Mouse (Mus musculus) thymus, postnatal 10 days (tissue): ENCODE data around the gene Cdk8.

Source experiments
- DNase-seq, 2 experiments: peaks; one replicate each; pipeline ENCODE4 v3.0.0; 2021; ENCODE audit warnings: low spot score in 2 of 2

Cdk8 gene

DNA sequence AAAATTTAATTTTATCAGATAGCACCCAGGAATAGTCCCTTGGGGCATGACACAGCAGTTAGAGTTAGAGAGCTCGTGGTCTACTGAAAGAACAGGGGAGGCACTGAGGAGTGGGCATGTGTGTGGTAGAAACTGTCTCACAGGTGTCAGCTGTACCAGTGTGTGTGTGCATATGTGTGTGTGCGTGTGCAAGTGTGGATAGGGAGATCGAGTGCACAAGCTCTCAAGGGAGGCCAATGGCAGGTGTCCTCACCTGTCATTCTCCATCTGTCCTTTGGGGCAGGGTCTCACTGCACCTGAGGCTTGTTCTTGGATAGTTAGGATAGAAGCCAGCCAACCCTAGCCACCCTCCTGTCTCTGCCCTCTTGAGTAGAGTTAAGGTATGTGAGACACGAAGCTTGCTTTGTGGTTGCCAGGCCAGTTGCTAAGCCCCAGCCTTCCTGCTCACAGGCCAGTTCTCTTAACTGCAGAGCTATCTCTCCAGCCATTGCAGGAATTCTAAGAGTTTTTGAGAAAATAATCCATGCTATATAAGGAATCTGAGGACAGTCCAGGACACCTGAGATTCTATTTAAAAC is 50.3 kb downstream of the Cdk8 start:
- DNase-seq = no peak

DNA sequence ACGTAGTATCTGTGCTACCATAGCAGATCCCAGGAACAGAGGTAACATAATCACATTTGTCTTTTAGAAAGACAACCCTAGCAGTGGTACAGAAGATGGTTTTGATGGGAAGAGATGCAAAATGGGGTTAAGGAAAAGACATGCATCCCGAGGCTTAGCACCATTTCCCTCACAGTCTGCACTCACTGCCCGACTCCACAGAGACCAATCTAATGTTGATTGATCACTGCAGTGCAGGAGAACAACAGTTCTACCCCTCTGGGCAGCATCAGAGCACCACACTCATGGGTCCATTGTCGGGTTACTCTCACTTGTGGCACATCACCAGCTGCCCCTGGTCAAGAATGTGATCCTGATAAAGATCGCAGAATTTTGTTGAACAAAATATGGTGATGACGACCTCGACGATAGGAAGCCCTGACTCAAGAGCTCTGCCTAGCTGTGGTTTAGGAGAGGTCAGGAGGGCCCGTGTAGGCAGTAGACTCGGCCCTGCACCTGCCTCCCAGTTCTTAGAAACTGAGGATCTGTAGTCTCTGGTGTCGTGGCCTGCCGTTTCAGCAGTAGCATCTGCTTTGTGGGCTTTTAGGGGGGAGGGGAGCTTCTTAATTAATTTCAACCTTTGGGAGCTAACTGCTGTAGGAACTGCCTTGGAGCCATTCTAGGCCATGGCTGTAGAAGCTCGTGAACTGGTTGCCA is 51.0 kb downstream of the Cdk8 start:
- no peak for DNase-seq

DNA sequence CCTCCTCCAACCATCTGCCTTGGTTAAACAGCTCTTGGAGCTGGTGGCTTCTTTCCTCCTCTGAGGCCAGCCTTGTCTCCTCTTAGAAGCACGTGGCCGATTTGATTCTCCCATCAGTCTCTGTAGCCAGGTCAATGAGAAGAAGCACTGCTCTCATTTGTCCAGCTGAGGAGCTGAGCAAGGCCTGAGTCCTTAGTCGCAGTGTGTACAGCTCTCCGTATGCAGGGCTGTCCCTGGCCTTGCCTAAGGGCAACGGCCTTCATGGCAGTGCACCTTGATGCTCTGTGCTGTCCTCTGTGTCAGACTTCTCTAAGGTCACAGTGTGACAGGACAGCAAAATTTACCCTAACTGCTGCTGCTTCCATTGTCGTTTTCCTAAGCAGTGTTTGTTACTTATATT is 52.9 kb downstream of the Cdk8 start:
- no peak for DNase-seq

DNA sequence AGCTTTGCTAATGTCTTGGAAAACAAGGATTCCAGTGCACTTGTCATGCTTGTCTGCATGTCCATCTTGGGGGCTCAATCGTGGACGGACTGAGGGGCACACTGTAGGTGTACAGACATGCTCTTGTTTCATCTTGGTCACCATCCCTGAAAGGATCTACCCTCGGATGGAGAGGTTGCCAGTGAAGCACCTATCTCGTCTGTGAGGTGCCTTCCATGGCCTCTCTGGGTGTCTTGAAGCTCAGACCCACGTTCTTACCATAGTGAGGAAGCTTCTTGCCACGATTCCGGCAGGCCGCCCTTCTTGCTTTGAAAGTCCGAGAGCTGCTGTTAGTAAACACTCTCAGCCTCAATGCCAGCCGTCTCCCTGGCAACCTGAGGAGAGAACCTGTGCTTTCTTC is 56.4 kb downstream of the Cdk8 start:
- no peak for DNase-seq

DNA sequence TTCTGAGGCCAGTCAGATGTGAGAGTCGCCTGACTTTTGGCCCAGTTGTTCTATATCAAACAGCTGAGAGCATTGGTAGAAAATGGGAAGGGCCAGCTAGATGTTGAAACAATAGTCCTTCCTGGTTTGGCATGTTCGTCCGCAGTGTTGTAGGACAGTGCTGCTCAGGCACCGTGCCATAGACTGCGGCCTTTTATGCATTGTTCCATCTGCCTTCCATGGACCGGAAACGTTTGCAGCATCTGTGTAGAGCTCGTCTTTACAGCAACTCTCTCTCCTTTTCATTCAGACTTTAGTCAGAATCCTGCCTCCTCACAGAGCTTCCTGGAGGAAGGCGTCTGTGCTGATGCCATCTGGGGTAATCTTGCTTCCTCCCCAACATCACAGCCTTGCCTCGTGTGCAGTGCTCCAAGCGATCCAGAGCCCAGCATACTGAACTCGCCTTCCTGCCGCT is 57.0 kb downstream of the Cdk8 start:
- DNase-seq = no peak

DNA sequence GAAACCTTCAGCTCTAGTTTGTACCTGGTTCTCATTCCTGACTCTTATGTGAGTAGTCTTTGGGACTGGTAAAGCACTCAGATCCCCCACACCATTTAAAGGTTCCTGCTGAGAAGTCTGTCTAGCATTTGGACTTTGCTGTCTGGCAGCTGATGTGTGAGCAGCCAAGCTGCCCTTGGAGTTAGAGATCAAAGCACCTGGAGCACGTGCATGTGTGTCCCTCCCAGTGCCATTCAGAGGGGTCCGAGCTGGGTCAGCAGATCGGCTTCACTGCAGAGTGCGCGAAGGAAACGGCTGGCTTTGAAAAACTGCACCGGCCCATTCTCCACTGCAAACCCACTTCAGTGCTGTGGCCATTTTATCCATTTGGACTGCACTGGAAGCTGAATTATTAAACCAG is 58.9 kb downstream of the Cdk8 start:
- DNase-seq = no peak

DNA sequence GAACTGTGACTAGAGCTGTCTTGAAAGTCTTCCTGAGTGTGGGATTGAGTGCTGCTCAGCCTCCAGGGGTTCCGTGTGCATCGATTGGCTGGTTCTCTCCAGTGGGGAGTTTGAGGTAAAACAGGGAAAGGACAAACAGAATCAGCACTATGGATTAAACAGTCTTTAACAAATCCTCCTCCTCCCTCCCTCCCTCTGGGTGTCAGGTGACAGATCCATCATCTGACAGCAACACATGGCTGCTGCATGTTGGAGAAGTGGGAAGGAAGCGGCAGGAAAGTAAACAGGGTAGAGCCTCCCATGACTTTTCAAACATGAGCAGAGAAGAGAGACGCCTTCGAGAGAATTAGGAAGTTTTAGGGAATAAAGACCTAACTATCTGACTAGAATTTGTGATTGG is 59.4 kb downstream of the Cdk8 start:
- DNase-seq = no peak

DNA sequence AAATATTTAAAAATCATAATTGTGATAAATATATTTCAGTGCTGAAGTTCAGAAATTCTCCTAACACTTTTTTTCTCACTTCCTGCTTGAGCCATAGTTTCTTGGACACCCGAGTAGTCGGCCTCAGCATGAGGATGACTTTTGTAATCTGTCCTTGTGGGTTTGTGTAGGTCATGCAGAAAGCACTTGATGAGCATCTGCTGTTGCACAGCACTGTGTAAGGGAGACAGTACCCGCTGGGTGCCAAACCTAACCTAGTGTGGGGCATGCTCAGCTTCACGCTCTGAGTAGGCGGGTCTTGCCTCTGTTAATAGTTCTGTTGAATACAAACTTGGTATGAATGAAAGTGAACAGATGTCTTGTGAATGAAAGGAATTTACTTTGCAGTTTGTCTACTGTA is 60.5 kb downstream of the Cdk8 start:
- DNase-seq = no peak

DNA sequence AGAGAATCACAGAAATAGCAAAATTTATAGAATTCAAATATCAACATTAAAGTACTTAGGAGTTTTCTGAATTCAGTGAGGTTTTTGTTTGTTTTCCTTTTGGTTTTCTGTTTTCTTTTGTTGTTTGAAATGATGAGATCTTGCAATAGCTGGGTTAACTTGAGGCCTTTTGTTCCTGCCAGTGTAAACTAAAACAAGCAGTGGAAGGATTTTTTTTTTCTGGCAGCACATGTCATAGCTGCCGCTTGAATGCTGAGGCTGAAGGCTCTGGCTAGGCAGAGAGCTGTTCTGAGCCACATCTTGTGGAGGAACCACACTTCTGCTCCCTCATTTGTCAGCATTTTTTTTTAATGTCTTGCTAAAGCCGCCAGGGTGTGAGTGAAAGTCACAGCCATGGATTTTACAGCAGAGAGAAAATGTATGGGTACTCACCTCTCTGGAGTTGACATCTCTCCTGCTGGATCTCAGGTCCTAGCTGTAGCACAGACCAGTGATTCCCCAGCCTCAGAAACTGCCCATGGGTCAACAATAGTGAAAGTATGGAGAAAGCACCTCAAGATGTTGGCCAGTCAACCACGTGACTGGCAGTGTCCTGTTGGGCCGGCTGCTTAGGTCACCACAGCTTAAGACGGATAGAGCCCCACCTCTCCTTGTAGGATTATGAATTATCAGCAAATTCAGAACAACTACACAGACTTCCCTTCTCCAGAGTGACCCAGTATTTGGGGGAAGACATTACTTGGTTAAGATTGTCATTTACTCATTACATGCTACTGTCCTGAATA is 62.1 kb downstream of the Cdk8 start:
- DNase-seq = no peak

DNA sequence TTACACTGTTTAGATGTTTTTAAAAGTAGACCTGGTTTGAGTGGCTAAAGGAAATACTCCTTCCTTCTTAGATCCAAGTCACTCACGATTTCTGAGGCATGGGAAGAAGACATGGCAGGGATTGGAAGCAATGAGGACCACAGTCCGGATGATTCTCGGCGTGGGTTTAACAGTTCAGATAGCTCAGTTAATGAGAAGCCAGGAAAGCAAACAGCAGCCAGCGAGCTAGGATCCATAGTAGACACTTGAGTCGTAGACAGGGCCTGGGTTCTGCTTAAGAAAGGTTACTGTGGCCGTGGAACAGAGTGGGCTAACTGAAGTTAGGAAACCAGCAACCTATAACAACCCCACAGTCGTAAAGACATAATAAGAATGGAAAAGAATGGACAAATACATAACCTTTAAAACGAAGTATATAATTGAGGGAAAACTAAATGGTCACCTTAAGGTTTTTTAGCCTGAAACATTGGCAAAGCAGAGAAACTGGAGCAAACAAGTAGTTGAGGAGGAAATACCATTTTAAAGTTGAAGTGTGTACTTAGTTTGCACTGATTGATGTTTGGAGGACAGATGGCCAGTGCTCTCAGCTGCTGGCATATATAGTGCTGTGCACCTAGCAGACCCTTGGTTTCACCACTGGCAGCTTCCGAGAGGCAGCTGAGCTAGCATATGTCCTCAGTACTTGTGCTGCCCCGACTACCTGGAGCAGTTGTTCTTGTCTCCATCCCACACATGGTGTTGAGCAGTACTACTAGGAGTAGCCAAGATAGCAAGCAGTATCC is 63.1 kb downstream of the Cdk8 start:
- no peak for DNase-seq

DNA sequence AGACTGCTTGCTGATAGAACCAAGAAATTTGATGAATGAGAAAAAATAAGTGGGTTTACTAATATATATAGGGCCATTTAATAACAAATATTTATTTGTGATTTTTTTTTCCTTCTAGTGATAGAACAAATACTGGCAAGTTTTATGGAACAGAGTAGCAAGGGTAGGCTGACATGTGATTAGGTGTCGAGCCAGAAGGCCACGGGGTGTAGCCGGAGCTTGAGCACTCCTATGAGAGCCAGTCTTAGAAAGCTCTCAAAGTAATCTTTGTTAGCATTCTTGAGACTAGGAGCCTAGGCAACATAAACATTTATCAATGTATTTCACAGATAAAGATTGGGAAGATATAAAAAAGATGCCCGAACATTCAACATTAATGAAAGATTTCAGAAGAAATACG is 63.8 kb downstream of the Cdk8 start:
- DNase-seq = no peak

DNA sequence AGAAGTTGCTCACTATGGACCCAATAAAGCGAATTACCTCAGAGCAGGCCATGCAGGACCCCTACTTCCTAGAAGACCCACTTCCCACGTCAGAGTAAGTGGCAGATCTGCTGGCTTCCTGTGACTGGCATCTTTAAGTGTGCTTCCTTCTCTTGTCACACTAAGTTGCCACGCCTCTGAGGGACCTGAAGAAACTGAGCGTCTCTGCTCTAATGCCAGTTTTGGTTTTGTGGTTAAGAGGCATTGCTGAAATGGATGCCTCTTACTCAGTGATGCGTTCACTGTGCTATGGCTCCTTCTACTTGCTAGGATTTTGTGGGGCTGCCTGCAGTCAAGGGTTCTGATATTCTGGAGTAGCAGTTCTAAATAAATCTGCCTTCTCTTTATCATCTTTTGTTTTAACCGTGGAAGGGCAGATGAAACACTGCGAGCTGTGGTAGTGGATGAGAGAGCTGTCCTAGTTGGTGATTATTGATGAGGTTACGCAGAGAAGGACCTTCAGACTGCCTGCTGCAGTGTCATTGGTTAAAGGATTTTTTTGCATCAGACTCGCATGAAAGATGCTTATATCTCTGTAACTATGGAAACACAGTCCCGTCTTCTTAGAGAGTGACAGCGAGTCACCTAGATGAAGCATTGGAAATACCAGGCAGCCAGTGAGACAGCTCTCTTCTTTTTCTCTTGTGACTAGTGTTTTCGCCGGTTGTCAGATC is 67.9 kb downstream of the Cdk8 start:
- no peak for DNase-seq

DNA sequence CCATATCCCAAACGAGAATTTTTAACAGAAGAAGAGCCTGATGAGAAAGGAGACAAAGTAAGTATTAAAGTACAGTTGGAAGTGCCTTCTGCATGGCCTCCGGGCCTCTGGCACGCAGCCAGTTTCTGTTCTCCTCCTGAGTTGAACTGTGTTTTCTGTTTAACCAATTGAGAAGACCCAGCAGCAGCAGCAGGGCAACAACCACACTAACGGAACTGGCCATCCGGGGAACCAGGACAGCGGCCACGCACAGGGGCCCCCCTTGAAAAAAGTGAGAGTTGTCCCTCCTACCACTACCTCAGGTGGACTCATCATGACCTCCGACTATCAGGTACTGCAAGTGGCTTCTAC is 68.5 kb downstream of the Cdk8 start:
- DNase-seq = no peak

DNA sequence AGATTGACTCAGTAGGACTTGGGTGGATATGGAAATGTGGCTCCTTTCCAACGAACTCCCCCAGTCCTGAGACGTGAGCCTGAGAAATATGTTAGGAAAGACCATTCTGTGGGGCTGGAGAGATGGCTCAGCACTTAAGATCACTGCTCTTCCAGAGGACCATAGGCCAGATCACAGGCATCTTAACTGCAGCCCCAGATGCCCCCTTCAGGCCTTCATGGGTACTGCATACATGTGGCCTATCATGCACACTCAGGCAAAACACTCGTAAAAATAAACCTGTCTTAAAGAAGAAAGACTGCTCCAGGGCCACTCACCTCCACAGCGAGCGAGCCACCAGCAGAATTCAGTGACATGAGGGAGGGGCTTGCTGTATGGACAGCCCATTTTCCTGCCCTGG is 72.4 kb downstream of the Cdk8 start:
- peak; percentile 13 to 62 for DNase-seq

DNA sequence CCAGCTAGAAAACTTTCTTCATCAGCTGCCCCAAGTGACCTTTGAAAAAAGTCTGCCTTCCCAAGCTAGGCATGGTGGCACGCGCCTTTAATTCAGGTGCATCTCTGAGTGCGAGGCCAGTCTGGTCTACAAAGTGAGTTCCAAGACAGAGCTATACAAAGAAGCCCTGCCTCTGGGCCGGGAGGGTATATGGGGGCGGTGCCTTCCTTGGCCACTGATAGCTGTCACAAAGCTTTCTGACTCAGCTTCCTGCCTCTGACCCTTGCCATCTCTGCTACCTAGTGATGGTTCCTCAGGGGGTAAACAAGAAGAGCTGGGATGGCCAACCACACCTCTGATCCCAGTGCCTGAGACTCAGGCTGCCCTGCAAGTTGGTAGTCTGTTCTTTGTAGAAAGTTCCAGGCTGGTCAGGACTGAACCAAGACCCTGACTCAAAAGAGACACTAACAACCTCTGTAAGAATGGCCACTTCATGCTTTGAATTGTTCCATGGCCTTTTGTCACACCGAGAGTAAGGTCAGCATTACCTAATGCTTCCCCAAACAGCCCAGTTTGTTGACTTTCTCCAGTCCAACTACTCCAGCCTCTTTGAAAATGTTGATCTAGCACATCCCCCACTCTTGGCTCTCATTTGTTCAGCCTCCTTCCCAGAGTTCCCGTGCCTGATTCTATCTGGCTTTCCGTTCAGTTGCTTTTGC is 76.2 kb downstream of the Cdk8 start:
- DNase-seq = no peak

DNA sequence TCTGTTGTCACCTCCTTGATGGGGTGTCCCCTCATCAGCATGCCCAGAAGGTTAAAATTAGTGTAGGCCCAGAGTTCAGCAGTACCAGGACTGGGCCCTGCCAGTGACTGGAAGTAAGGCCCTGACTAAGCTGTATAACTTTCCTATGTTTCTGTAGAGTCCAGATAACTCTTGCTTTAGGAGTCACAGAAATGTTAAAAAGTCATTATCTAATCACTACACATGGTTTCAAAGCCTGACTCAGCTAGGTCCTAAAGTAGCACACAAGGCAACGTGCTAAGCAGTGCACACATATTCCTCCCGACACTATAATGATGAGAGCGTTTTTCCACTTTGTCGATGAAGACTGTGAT is 76.7 kb downstream of the Cdk8 start:
- DNase-seq = no peak

DNA sequence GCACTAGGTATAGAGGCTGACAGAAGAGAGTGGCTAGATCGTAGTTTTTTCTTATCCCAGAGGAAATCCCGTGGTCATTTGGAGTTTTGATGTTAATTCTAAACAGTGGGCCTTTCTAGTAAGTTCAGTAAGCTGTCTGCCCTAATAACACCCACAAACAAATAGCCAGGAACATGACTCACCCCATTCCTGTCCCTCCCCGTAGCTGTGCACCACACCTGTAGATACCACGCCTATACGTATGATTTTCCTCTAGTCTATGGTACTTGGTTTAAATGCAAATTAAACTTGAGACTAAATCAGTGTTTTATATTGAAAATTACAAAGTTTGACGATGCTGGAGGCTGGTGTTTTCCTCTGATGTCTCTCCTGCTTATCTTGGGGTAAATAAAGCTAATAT is 83.5 kb downstream of the Cdk8 start:
- no peak for DNase-seq

DNA sequence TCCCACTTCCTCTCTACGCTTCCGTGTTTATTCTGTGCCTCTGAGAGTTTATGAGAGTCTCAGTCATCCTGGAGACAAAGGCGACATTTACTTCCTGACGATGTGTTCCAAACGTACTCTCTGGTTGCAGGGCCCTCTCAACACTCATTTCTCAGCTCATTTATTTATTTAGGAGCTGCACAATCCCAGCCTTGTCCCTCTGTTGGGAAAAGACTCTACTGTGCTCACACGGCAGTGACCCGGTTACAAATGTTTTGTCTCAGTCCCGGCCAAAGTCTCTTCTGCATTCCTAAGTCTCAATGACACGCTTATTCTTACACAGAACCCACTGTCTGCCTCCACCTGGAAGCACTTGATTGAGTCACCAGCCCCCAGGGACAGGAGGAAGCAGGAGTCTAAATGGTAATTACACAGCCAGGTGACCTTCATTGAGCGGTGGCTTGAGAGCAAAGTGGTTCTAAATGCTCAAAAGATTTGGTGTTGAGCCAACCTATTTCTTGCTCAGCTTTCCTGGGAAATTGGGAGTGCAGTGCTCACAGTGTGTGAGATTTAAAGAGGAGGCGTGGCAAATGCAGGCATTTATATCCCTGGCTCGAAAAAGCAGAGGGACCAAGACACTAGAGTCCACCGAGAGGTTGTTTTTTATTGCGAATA is 84.4 kb downstream of the Cdk8 start:
- no peak for DNase-seq

DNA sequence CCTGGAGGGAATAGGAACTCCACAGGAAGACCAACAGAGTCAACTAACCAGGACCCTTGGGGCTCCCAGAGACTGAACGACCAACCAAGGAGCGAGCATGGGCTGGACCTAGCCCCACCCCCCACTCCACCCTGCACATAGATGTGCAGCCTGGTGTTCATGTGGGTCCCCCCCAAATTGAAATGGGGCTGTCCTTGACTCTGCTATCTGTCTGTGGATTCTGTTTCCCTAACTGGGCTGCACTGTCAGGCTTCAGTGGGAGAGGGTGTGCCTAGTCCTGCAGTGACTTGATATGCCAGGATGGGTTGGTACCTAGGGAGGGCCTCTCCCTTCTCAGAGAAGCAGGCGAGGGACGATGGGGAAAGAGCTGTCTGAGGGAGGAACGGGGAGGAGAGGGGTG is 85.3 kb downstream of the Cdk8 start:
- no peak for DNase-seq

DNA sequence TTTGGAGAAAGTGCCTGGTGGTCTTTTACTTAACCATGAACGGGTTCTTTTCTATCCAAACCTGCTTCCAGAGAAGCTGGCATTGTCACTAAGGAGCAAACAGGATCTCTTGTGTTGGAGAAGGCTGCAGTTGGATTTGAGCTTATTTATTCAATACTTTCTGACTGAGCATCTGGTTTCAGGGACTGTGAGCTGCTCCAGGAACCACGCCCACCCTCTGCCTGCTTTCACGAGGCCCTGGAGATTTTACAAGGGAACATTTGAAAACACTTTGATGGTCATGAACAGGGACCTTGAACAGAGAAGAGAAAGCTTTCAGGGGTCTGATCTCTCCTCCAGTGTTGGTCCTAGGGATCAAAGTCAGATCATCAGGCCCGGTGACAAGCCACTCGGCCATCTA is 87.0 kb downstream of the Cdk8 start:
- no peak for DNase-seq

DNA sequence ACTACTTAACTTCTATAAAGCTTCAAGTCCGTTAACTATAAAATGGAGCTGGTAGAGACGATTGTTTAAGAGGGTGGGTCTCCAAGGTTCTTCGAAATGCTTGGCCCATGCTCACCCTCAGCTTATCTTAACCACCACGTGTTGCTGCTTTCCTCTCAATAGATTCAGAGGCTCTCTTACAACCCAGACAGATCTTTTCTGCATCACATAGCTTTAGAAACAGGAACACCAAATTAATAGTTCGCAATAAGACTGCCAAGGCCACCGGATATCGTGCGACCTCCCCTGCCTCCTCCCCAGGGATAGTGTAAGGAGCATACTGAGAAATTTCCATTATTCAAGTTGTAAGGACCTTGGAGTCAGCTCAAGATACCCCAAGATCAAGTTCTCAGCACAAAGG is 87.4 kb downstream of the Cdk8 start:
- no peak for DNase-seq
